Mouse (Mus musculus) adrenal gland (tissue): ENCODE results near the gene Ccdc85a.
"Not testable (repeated sequence)": the region's sequence is repeated elsewhere in the genome, so short reads cannot be mapped to it uniquely, and the experiment has no call there.

ENCODE experiments used
- intact Hi-C: fragments of 180-260 bp; cut with DNase I; formaldehyde crosslinking; loops from one replicate; pipeline ENCODE4 v1.15.1; 2025

The Ccdc85a gene

GRCm38 (mm10) chr11:28439877-28440276 lies 144.2 kb downstream of the Ccdc85a start:
- intact Hi-C loops, result no loop called here

GRCm38 (mm10) chr11:28422451-28423231 lies 161.5 kb downstream of the Ccdc85a start:
- intact Hi-C loops, result no loop called here

- intact Hi-C loops, result no loop called here
Measured at GRCm38 (mm10) chr11:28415841-28416240, 168.3 kb downstream of the Ccdc85a start.

- intact Hi-C loops, result not testable (repeated sequence)
Measured at GRCm38 (mm10) chr11:28409880-28410279, 174.2 kb downstream of the Ccdc85a start.

- intact Hi-C loops, result no loop called here
Measured at GRCm38 (mm10) chr11:28397166-28397565, 187.0 kb downstream of the Ccdc85a start.

- intact Hi-C loops, result no loop called here
Measured at GRCm38 (mm10) chr11:28375891-28376290, 208.2 kb downstream of the Ccdc85a start.

- intact Hi-C loops, result no loop called here
Measured at GRCm38 (mm10) chr11:28374636-28375035, 209.5 kb downstream of the Ccdc85a start.

- intact Hi-C loops, result not testable (repeated sequence)
Measured at GRCm38 (mm10) chr11:28371381-28371780, 212.7 kb downstream of the Ccdc85a start.

GRCm38 (mm10) chr11:28365929-28366244 lies 218.2 kb downstream of the Ccdc85a start:
- intact Hi-C loops, result no loop called here

GRCm38 (mm10) chr11:28365209-28365928 lies 218.8 kb downstream of the Ccdc85a start:
- intact Hi-C loops, result no loop called here

GRCm38 (mm10) chr11:28343465-28343864 lies 240.7 kb downstream of the Ccdc85a start:
- intact Hi-C loops, result loop anchor here (5.0 kb wide), 1 partner anchor 239 kb away; the partner anchor contains the start of gene Ccdc85a

- intact Hi-C loops, result loop anchor here (5.0 kb wide), 1 partner anchor 240 kb away; the partner anchor contains the start of gene Ccdc85a
Measured at GRCm38 (mm10) chr11:28341887-28342286, 242.2 kb downstream of the Ccdc85a start.

- intact Hi-C loops, result loop anchor here (5.0 kb wide), 1 partner anchor 243 kb away; the partner anchor contains the start of gene Ccdc85a
Measured at GRCm38 (mm10) chr11:28339224-28340150, 244.6 kb downstream of the Ccdc85a start, which contains the start of gene Gm6685. Gene Gm6685 (minus strand): TSS chr11:28339867.
